Mouse (Mus musculus) ovary, postnatal 10 days (tissue): ENCODE data around the gene Pik3c2a.

Experiments
- DNase-seq: peaks from one replicate; pipeline ENCODE4 v3.0.0; 2022; ENCODE audit warnings: low spot score

The Pik3c2a gene

GRCm38 (mm10) chr7:116443004-116443696, at the start of gene Pik3c2a:
Pik3c2a (minus strand) TSS chr7:116443449.
- peak; percentile 84 for DNase-seq

DNA sequence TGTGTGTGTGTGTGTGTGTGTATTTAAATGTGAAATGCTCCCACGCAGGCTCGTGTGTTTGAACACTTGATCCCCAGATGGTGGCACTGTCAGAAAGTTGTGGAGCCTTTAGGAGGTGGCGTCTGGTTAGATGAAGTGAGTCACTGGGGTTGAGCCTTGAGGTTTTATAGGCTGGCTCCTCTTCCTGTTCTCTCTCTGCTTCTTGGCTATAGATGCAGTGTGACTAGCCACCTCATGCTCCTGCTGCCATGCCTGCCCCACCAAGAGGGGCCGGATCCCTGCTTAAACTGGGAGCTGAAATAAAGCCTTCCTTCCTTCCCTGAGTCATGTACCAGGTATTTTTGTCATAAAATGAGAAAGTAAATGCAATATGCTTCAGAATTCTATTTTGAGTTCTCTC, 47.9 kb upstream of the Pik3c2a start:
- no peak for DNase-seq

- DNase-seq = no peak
Measured at GRCm38 (mm10) chr7:116485062-116485601, 41.9 kb upstream of the Pik3c2a start.

GRCm38 (mm10) chr7:116484213-116484612, 41.0 kb upstream of the Pik3c2a start:
- no peak for DNase-seq

DNA sequence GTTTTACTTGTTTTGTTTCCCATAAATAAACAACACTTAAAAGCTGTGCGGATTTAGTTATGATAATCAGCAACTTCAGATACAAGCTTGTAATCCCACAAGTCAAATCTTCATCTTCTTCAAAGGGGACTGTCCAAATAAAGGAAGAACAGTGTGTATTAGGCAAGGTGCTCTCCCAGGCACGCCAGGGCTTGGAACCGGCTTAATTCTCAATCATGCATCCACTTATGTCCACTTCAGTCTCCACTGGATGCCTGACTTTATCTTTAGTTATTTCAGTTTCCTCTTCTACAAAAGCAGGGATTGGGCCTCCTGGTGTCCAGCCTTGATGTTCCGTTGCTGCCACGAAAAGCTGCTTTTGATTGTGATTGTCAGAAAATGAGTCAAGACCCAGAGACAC, 40.5 kb upstream of the Pik3c2a start:
- no peak for DNase-seq

- DNase-seq = no peak
Measured at GRCm38 (mm10) chr7:116483106-116483505, 39.9 kb upstream of the Pik3c2a start.

DNA sequence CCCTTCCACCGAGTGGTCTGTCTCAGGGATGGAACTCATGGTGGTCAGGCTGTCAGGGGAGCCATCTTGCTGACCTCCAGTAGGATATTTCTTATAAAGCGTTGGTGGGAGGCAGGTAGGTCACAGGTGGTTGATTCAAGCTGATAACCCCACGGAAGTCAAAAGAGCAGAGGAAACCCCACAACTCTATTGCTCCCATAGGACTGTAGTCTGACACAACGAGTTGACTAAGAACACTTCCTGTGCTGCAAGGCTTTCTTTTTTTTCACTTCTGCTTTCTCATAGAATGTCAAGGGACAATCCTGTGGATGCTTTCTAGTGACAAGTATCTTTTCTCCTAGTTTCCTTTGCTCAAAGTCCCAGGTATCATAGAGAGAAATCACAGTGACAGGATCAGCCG, 33.0 kb upstream of the Pik3c2a start:
- DNase-seq = no peak

- DNase-seq = no peak
Measured at GRCm38 (mm10) chr7:116475836-116476235, 32.6 kb upstream of the Pik3c2a start.

DNA sequence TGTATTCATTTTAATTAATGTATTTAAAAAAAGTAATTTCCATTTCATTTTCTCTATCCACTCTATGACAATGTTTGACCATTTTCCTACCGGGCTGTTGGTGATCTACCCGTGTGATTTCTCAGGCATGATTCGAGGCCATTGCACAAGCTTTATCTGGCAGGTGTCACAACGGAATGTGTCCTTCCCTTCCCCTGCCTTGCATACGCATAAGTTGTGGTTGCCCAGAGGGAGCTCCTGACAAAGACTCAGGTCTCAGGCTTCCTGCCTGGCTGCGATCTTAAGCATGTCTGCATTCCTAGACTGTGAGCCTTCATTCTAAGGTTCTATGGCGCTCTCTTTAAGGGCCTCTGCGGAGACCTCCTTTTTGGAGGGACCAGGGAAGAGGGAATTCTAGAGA, 18.9 kb upstream of the Pik3c2a start:
- no peak for DNase-seq

DNA sequence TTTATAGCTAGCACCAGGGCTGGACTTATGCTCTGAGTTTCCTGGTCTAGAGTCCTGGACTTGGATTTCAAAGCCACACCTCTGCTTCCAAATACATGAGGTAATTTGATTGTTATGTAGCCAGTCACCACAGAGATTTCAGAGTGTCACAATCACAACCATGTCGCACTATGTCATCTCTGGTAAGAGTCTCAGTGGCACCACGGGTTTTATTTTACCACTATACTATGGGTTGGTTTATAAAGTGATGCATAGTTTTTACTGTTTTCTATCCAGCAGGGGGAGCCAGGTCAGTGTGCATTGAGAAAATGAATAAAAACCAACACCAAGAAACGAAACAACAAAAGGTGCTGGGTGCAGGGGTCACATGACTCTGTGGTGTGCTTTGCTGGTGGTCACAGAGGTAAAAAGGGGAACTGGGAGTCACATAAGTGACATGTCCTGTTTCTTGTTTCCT, 15.8 kb upstream of the Pik3c2a start:
- DNase-seq = no peak

GRCm38 (mm10) chr7:116457391-116457790, 14.1 kb upstream of the Pik3c2a start:
- no peak for DNase-seq

DNA sequence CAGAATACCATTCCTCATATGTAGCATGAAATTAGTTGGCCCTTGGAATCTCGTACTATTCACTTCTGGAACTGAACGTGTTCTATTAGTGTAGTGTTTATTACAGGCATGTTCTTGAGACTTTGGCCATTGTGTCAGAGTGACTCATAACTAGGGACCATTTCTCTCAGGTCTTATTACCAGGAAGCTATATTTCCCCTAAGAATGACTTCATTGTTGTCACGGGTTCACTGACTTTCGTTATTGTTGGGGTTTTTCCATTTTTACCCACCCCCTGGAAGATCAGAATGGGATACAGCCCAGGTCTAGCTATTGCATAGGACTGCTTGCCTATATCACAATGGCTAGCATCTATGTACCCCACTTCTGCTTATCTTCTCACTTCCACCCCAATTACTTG, 13.7 kb upstream of the Pik3c2a start:
- DNase-seq = no peak

DNA sequence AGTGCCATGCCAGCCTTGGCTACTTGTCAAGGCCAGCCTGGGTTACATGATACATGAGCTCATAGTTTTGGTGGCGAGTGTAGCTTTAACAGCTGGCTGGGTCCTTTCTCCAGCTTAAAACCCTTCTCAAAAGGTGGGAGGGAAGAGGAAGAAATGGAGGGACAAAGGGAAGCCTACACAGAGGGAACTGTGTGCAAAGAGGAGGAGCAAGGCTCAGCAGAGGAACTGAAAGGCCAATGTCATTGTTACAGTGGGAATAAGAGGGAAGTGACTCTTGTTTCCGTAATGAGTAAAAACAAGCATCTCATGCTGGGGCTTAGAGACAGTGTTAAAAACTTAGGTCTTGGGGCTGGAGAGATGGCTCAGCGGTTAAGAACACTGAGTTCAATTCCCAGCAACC, 3.4 kb upstream of the Pik3c2a start:
- no peak for DNase-seq

- peak; percentile 5 for DNase-seq
Measured at GRCm38 (mm10) chr7:116444326-116444809, 1.1 kb upstream of the Pik3c2a start.

GRCm38 (mm10) chr7:116443697-116444325, 562 bp upstream of the Pik3c2a start:
- no peak for DNase-seq

DNA sequence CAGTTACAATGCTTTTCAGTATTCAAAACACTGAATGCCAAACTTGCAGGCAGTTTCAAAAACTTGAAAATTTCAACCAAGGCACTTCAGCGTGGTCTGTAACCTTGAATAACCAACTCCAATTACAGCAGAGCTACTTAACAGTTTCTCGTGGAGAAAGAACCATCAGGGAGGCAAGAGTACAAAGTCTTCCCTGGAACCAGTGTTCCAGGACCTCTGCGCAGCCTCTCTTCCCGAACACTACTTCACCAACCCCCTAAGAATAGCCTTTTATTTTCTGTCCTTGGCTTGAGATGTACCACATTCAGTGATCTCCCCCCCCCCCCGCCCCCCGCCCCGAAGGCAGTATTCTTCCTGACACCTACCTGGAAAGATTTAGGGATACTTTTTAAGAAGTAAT, 1.0 kb downstream of the Pik3c2a start:
- DNase-seq = no peak

GRCm38 (mm10) chr7:116441346-116441745, 1.9 kb downstream of the Pik3c2a start:
- no peak for DNase-seq

DNA sequence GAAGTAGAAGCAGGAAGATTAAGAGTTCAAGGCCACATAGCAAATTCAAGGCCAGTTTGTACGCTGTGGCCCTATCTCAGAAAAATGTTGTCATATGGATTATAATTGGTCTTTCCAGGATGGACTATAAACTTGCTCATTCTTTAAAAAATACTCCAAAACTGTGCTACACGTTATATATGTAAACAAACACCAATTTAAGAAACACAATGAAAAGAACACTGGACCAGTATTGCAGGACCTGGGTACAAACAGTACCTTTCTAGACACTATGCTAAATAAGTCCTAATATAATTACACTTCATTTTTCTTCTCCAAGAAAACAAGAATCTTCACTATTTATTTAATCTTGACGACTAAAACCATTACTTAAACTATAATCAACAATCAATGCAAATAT, 11.6 kb downstream of the Pik3c2a start:
- no peak for DNase-seq

- DNase-seq = no peak
Measured at GRCm38 (mm10) chr7:116430926-116431325, 12.3 kb downstream of the Pik3c2a start.

DNA sequence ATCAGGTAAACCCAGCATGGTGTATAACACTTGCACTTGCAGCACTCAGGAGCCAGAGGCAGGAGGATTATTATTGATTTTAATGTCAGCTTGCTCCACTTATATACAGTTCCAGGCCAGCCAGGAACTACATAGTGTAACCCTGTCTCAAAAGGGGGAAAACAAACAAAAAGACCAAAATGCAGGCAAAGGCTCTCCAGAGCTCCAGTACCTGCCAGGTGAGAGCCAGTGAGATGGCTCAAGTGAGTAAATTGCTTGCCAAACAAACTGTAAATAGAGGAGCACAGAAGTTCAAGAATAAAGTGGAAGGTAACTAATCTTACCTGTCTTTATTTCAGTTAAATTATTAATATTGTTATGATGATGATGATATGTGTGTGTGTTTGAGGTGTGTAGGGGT, 16.0 kb downstream of the Pik3c2a start:
- DNase-seq = no peak

DNA sequence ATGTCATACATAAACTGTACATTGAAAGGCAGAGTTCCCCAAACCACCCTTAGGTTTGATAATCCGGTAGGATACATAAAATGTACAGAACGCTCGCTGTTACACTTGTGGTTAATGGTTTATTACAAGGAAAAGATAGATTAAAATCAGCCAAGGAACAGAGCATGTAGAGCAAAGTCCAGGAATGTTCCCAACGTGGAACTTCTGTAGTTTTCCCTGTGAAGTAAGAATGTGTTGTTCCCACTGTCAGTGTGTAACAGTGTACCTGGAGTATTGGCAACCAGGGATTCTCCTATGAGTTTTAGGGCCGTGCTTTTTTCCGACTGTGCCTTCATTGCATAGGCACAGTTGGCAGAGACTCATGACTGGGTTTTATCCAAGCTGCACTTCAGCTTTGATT, 17.5 kb downstream of the Pik3c2a start:
- DNase-seq = no peak

- no peak for DNase-seq
Measured at GRCm38 (mm10) chr7:116421081-116421480, 22.2 kb downstream of the Pik3c2a start.

DNA sequence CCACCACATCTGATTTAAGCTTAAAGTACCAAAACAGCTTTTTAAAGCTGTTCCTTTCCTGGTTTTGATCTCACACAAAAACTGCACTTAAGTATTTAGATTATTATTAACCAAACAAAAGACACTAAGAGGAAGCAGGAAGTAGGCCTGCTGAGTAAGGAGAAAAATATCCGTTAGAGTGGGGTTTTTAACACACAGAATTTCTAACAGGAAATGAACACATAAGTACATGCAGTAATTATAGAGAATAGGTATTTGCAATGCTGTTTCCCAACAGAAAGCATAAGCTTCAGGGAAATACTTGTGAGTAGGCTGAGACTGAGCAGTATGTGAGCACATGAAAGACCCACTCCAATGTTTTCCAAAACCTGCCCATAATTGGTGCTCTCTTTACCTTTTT, 33.8 kb downstream of the Pik3c2a start:
- DNase-seq = no peak
